Mouse (Mus musculus) heart, embryonic 10.5 days (tissue): ENCODE measurements at regions not wholly inside any gene's neighbourhood (a gene's known extent, or its start where the extent isn't known, plus 50 kb on each side); places are given as distances from the start of the nearest gene placed in this dataset.

ENCODE experiments used
- DNase-seq: peaks from one replicate; pipeline ENCODE4 v3.0.0-alpha.2; 2017; ENCODE audit warnings: low spot score
- H3K27ac ChIP-seq: fragments of 300-500 bp; sonication (generic); 2 replicates; pipeline ENCODE4 v1.5.1; 2016; ENCODE audit warnings: mild to moderate bottlenecking
- H3K27me3 ChIP-seq: fragments of 300-500 bp; sonication (generic); 2 replicates; pipeline ENCODE4 v1.6.1; 2016; ENCODE audit warnings: mild to moderate bottlenecking; ENCODE audit not compliant: poor library complexity, insufficient read depth, severe bottlenecking
- H3K36me3 ChIP-seq: fragments of 300-500 bp; sonication (generic); 2 replicates; pipeline ENCODE4 v1.6.1; 2016; ENCODE audit warnings: mild to moderate bottlenecking, moderate library complexity
- H3K4me1 ChIP-seq: fragments of 300-500 bp; sonication (generic); 2 replicates; pipeline ENCODE4 v1.6.1; 2016; ENCODE audit warnings: mild to moderate bottlenecking
- H3K4me3 ChIP-seq: fragments of 300-500 bp; sonication (generic); 2 replicates; pipeline ENCODE4 v1.5.1; 2016; ENCODE audit warnings: mild to moderate bottlenecking, moderate library complexity
- H3K9me3 ChIP-seq: fragments of 300-500 bp; sonication (generic); 2 replicates; pipeline ENCODE4 v1.6.1; 2016; ENCODE audit warnings: mild to moderate bottlenecking, moderate library complexity
- WGBS: fragments of 180-500 bp; shearing (Covaris S2); methylation state at CpG from one replicate; pipeline ENCODE4 v1.1.7; 2016; 5-methylcytosine and 5-hydroxymethylcytosine counted together

GRCm38 (mm10) chr7:144994229-144994628, 54.5 kb upstream of the Ccnd1 start:
- Histone ChIP-seq H3K9me3 (no peaks in the 10 kb centered on the region), H3K4me1 (peaks cover 21% of the 10 kb centered on the region), H3K36me3 (no peaks in the 10 kb centered on the region), H3K27me3 (no peaks in the 10 kb centered on the region), H3K4me3 (no peak overlapping the region), H3K27ac (no peak overlapping the region)
- DNase-seq: no peak
- WGBS: 68% methylated on average over 4 of the region's 4 CpGs

- 76% methylated on average over 4 of the region's 4 CpGs for WGBS
Observed at GRCm38 (mm10) chr7:144993566-144993965, 53.8 kb upstream of the Ccnd1 start.

GRCm38 (mm10) chr7:144991760-144992159, 52.0 kb upstream of the Ccnd1 start:
- Histone ChIP-seq H3K27ac (no peak overlapping the region), H3K4me3 (no peak overlapping the region), H3K9me3 (no peaks in the 10 kb centered on the region), H3K4me1 (peaks cover 15% of the 10 kb centered on the region), H3K27me3 (no peaks in the 10 kb centered on the region; the same call in 1 of the 2 replicates), H3K36me3 (no peaks in the 10 kb centered on the region)
- DNase-seq: no peak
- WGBS: 81% methylated on average over 1 of the region's 1 CpGs

More at GRCm38 (mm10) chr7:144993566-144993965, 53.8 kb upstream of the Ccnd1 start:
- Histone ChIP-seq H3K27me3 (no peaks in the 10 kb centered on the region), H3K4me3 (no peak overlapping the region), H3K9me3 (no peaks in the 10 kb centered on the region), H3K27ac (no peak overlapping the region), H3K4me1 (peaks cover 21% of the 10 kb centered on the region), H3K36me3 (no peaks in the 10 kb centered on the region)
- DNase-seq: no peak
